Mouse (Mus musculus) G1E-ER4 (cell line): ENCODE results near the gene Frat2. TPM values are rescaled to one million over a fixed set of nuclear protein-coding genes. Genes with fewer than 3 reads are reported as not detected.

Experiments used
- GATA1 ChIP-seq: IDR thresholded peaks from one replicate; pipeline ENCODE4 v1.8.0; 2012; ENCODE audit warnings: low read length, inconsistent platforms
- polyA plus RNA-seq: library from polyadenylated mRNA; stranded (reverse); fragments of >175 nt; gene quantifications from 2 replicates; pipeline ENCODE4 v1.2.3, GENCODE M21; 2012

Frat2 gene
- polyA plus RNA-seq, 1 experiment: 72.3 TPM

- no peak for TF ChIP-seq GATA1
Measured at GRCm38 (mm10) chr19:41831718-41832391, 16.1 kb downstream of the Frat2 start.

GRCm38 (mm10) chr19:41831101-41831570 lies 16.8 kb downstream of the Frat2 start:
- no peak for TF ChIP-seq GATA1

- no peak for TF ChIP-seq GATA1
Measured at GRCm38 (mm10) chr19:41830106-41831031, 17.6 kb downstream of the Frat2 start.

GRCm38 (mm10) chr19:41829381-41830105 lies 18.4 kb downstream of the Frat2 start, which contains the start of gene Frat1:
Gene Frat1, plus strand, starts transcription at chr19:41829970.
- no peak for TF ChIP-seq GATA1

GRCm38 (mm10) chr19:41828941-41829340 lies 19.0 kb downstream of the Frat2 start:
- no peak for TF ChIP-seq GATA1

GRCm38 (mm10) chr19:41826529-41826928 lies 21.4 kb downstream of the Frat2 start:
- no peak for TF ChIP-seq GATA1

GRCm38 (mm10) chr19:41824950-41825349 lies 23.0 kb downstream of the Frat2 start:
- TF ChIP-seq GATA1: no peak

GRCm38 (mm10) chr19:41822589-41822988 lies 25.3 kb downstream of the Frat2 start:
- no peak for TF ChIP-seq GATA1

- no peak for TF ChIP-seq GATA1
Measured at GRCm38 (mm10) chr19:41821436-41821835, 26.5 kb downstream of the Frat2 start.

- no peak for TF ChIP-seq GATA1
Measured at GRCm38 (mm10) chr19:41818749-41819148, 29.2 kb downstream of the Frat2 start.

GRCm38 (mm10) chr19:41817325-41817724 lies 30.6 kb downstream of the Frat2 start:
- TF ChIP-seq GATA1: no peak

GRCm38 (mm10) chr19:41816915-41817314 lies 31.0 kb downstream of the Frat2 start:
- no peak for TF ChIP-seq GATA1

- no peak for TF ChIP-seq GATA1
Measured at GRCm38 (mm10) chr19:41816410-41816809, 31.5 kb downstream of the Frat2 start.

GRCm38 (mm10) chr19:41813374-41813773 lies 34.6 kb downstream of the Frat2 start:
- TF ChIP-seq GATA1: no peak

- no peak for TF ChIP-seq GATA1
Measured at GRCm38 (mm10) chr19:41812525-41812924, 35.4 kb downstream of the Frat2 start.

- no peak for TF ChIP-seq GATA1
Measured at GRCm38 (mm10) chr19:41810074-41810473, 37.9 kb downstream of the Frat2 start.
